Mouse (Mus musculus) cerebellum, postnatal 25 days (tissue): ENCODE measurements around the gene Gm42688.

Source experiments
- DNase-seq, 2 experiments: peaks; one replicate each; pipeline ENCODE4 v3.0.0; 2021; ENCODE audit warnings: mixed read lengths in 2 of 2

Gm42688 gene

GRCm38 (mm10) chr6:83142211-83142731, 40.9 kb downstream of the Gm42688 start:
- DNase-seq = peak in 1 of 2 experiments; percentile 50

- no peak for DNase-seq
Observed at GRCm38 (mm10) chr6:83142886-83143285, 41.5 kb downstream of the Gm42688 start.

- no peak for DNase-seq
Observed at GRCm38 (mm10) chr6:83145209-83145608, 43.8 kb downstream of the Gm42688 start.

- DNase-seq = no peak
Observed at GRCm38 (mm10) chr6:83145805-83146204, 44.4 kb downstream of the Gm42688 start.

GRCm38 (mm10) chr6:83147280-83147679, 45.9 kb downstream of the Gm42688 start:
- no peak for DNase-seq

GRCm38 (mm10) chr6:83151721-83152120, 50.3 kb downstream of the Gm42688 start:
- DNase-seq = peak in 1 of 2 experiments; percentile 8

- peak in 1 of 2 experiments; percentile 5 for DNase-seq
Observed at GRCm38 (mm10) chr6:83153038-83153437, 51.6 kb downstream of the Gm42688 start.

GRCm38 (mm10) chr6:83153485-83153884, 52.1 kb downstream of the Gm42688 start:
- DNase-seq = no peak

GRCm38 (mm10) chr6:83155552-83156238, 54.3 kb downstream of the Gm42688 start:
- DNase-seq = peak; percentile 32 to 51

- peak; percentile 78 to 83 for DNase-seq
Observed at GRCm38 (mm10) chr6:83156259-83156684, 54.9 kb downstream of the Gm42688 start, which contains the start of the genes Wdr54 and 1700003E16Rik. TSS of gene Wdr54 (minus strand) at chr6:83156397. TSS of gene 1700003E16Rik (plus strand) at chr6:83156404.

- peak in 1 of 2 experiments; percentile 55 for DNase-seq
Observed at GRCm38 (mm10) chr6:83159456-83159855, 58.0 kb downstream of the Gm42688 start.
